Mouse (Mus musculus): ENCODE results near the gene Arfrp1. TPM values are rescaled to one million over a fixed set of nuclear protein-coding genes. Genes with fewer than 3 reads are reported as not detected.

The Arfrp1 gene
- total and polyA plus RNA-seq, 2 experiments from 2014 or later, result 17.9 to 54.8 TPM

- TF ChIP-seq CTCF (IDR thresholded peaks at IDR 0.05; ENCODE audit: low read depth), result no peak
- no peak for TF ChIP-seq EP300 (IDR thresholded peaks at IDR 0.05; ENCODE audit: low read depth)
- Histone ChIP-seq H3K36me3 (replicated peaks; ENCODE audit: control insufficient read depth, insufficient read depth, low read length) (peaks cover 52% of the 10 kb centered on the region), H3K4me1 (ENCODE audit: control insufficient read depth, insufficient read depth) (0 out of 2 replicates have a peak, but pooled peaks cover 5% of the 10 kb centered on the region), H3K9me3 (replicated peaks; ENCODE audit: control insufficient read depth, low read length) (no peaks in the 10 kb centered on the region), H3K9ac (replicated peaks; ENCODE audit: low read depth, low read length) (no peak overlapping the region), H3K27me3 (ENCODE audit: control insufficient read depth, insufficient read depth, low read length) (no peaks in the 10 kb centered on the region), H3K27ac (ENCODE audit: low read depth) (no peak overlapping the region), H3K4me3 (ENCODE audit: low read depth, low read length) (no peak overlapping the region), H3K4me2 (ENCODE audit: low read depth, low read length) (no peak overlapping the region)
- no peak for DNase-seq (ENCODE audit: low spot score)
- no peak for ATAC-seq (ENCODE audit: insufficient read depth, low read depth)
- 79% methylated on average over 7 of the region's 7 CpGs for WGBS
These were observed 19.3 kb upstream of the Arfrp1 start for GRCm38 (mm10) chr2:181384463-181384862.

- ATAC-seq (ENCODE audit: insufficient read depth, low read depth), result no peak
These were observed 16.6 kb upstream of the Arfrp1 start for GRCm38 (mm10) chr2:181381631-181382306.

GRCm38 (mm10) chr2:181381107-181381506 lies 15.9 kb upstream of the Arfrp1 start:
- DNase-seq (ENCODE audit: low spot score) (no peak), ATAC-seq (ENCODE audit: insufficient read depth, low read depth) (no peak)
- peaks cover 59% of the 10 kb centered on the region for H3K36me3 ChIP-seq (replicated peaks; ENCODE audit: control insufficient read depth, insufficient read depth, low read length)
- H3K27ac ChIP-seq (ENCODE audit: low read depth), result no peak overlapping the region
- H3K4me3 ChIP-seq (ENCODE audit: low read depth, low read length), result no peak overlapping the region
- no peaks in the 10 kb centered on the region for H3K27me3 ChIP-seq (ENCODE audit: control insufficient read depth, insufficient read depth, low read length)
- H3K9ac ChIP-seq (replicated peaks; ENCODE audit: low read depth, low read length), result no peak overlapping the region
- H3K9me3 ChIP-seq (replicated peaks; ENCODE audit: control insufficient read depth, low read length), result no peaks in the 10 kb centered on the region
- WGBS, result 81% methylated on average over 5 of the region's 5 CpGs
- H3K4me1 ChIP-seq (ENCODE audit: control insufficient read depth, insufficient read depth), result 0 out of 2 replicates have a peak, but pooled peaks cover 5% of the 10 kb centered on the region
- no peak for TF ChIP-seq EP300 (IDR thresholded peaks at IDR 0.05; ENCODE audit: low read depth)
- TF ChIP-seq CTCF (IDR thresholded peaks at IDR 0.05; ENCODE audit: low read depth), result no peak
- H3K4me2 ChIP-seq (ENCODE audit: low read depth, low read length), result no peak overlapping the region

More at GRCm38 (mm10) chr2:181381631-181382306, 16.6 kb upstream of the Arfrp1 start:
- H3K9ac ChIP-seq (replicated peaks; ENCODE audit: low read depth, low read length), result no peak overlapping the region
- H3K4me2 ChIP-seq (ENCODE audit: low read depth, low read length), result no peak overlapping the region
- no peaks in the 10 kb centered on the region for H3K9me3 ChIP-seq (replicated peaks; ENCODE audit: control insufficient read depth, low read length)
- H3K4me3 ChIP-seq (ENCODE audit: low read depth, low read length), result no peak overlapping the region
- peaks cover 60% of the 10 kb centered on the region for H3K36me3 ChIP-seq (replicated peaks; ENCODE audit: control insufficient read depth, insufficient read depth, low read length)
- 86% methylated on average over 6 of the region's 6 CpGs for WGBS
- no peak overlapping the region for H3K27ac ChIP-seq (ENCODE audit: low read depth)
- no peaks in the 10 kb centered on the region for H3K27me3 ChIP-seq (ENCODE audit: control insufficient read depth, insufficient read depth, low read length)
- 0 out of 2 replicates have a peak, but pooled peaks cover 5% of the 10 kb centered on the region for H3K4me1 ChIP-seq (ENCODE audit: control insufficient read depth, insufficient read depth)
- no peak for DNase-seq (ENCODE audit: low spot score)
- no peak for TF ChIP-seq EP300 (IDR thresholded peaks at IDR 0.05; ENCODE audit: low read depth)
- no peak for TF ChIP-seq CTCF (IDR thresholded peaks at IDR 0.05; ENCODE audit: low read depth)

GRCm38 (mm10) chr2:181380251-181380650 lies 15.0 kb upstream of the Arfrp1 start:
- no peak for DNase-seq (ENCODE audit: low spot score)
- Histone ChIP-seq H3K4me2 (ENCODE audit: low read depth, low read length) (no peak overlapping the region), H3K9ac (replicated peaks; ENCODE audit: low read depth, low read length) (no peak overlapping the region), H3K36me3 (replicated peaks; ENCODE audit: control insufficient read depth, insufficient read depth, low read length) (peaks cover 59% of the 10 kb centered on the region), H3K9me3 (replicated peaks; ENCODE audit: control insufficient read depth, low read length) (no peaks in the 10 kb centered on the region), H3K4me3 (ENCODE audit: low read depth, low read length) (no peak overlapping the region), H3K4me1 (ENCODE audit: control insufficient read depth, insufficient read depth) (0 out of 2 replicates have a peak, but pooled peaks cover 3% of the 10 kb centered on the region), H3K27me3 (ENCODE audit: control insufficient read depth, insufficient read depth, low read length) (no peaks in the 10 kb centered on the region), H3K27ac (ENCODE audit: low read depth) (no peak overlapping the region)
- TF ChIP-seq CTCF (IDR thresholded peaks at IDR 0.05; ENCODE audit: low read depth) (no peak), EP300 (IDR thresholded peaks at IDR 0.05; ENCODE audit: low read depth) (no peak)
- no peak for ATAC-seq (ENCODE audit: insufficient read depth, low read depth)
- 61% methylated on average over 5 of the region's 5 CpGs for WGBS

GRCm38 (mm10) chr2:181379778-181380177 lies 14.6 kb upstream of the Arfrp1 start, which contains the start of gene Lime1:
Gene Lime1, plus strand, starts transcription at chr2:181380078.
- Histone ChIP-seq H3K4me2 (ENCODE audit: low read depth, low read length) (no peak within 1 kb of the TSS), H3K4me3 (ENCODE audit: low read depth, low read length) (no peak within 1 kb of the TSS), H3K27ac (ENCODE audit: low read depth) (no peak within 1 kb of the TSS), H3K4me1 (ENCODE audit: control insufficient read depth, insufficient read depth) (no peaks in the 10 kb centered on the region), H3K36me3 (replicated peaks; ENCODE audit: control insufficient read depth, insufficient read depth, low read length) (peaks cover 59% of the 10 kb centered on the region), H3K27me3 (ENCODE audit: control insufficient read depth, insufficient read depth, low read length) (no peaks in the 10 kb centered on the region), H3K9ac (replicated peaks; ENCODE audit: low read depth, low read length) (no peak within 1 kb of the TSS), H3K9me3 (replicated peaks; ENCODE audit: control insufficient read depth, low read length) (no peaks in the 10 kb centered on the region)
- WGBS, result 92% methylated on average over 12 of the region's 12 CpGs
- ATAC-seq (ENCODE audit: insufficient read depth, low read depth) (no peak), DNase-seq (ENCODE audit: low spot score) (no peak)
- TF ChIP-seq EP300 (IDR thresholded peaks at IDR 0.05; ENCODE audit: low read depth) (no peak), CTCF (IDR thresholded peaks at IDR 0.05; ENCODE audit: low read depth) (no peak)

Measured in heart, postnatal 0 days (tissue).